Mouse (Mus musculus) intestine, postnatal 0 days (tissue): ENCODE results near the gene Vmn2r40. TPM values are rescaled to one million over a fixed set of nuclear protein-coding genes. Genes with fewer than 3 reads are reported as not detected.
"Not testable (repeated sequence)": the region's sequence is repeated elsewhere in the genome, so short reads cannot be mapped to it uniquely, and the experiment has no call there.

Experiments
- ATAC-seq: fragments of 200-750 bp; cut with Nextera tagmentation; 2 replicates; pipeline ENCODE4 v1.8.0; 2017; ENCODE audit warnings: mild to moderate bottlenecking, moderate TSS enrichment, moderate library complexity
- H3K27ac ChIP-seq: fragments of 300-500 bp; sonication (generic); 2 replicates; pipeline ENCODE4 v1.5.1; 2014; ENCODE audit warnings: mild to moderate bottlenecking, low read depth, low read length, moderate library complexity
- H3K27me3 ChIP-seq: fragments of 300-500 bp; sonication (generic); replicated peaks from 2 replicates; pipeline ENCODE4 v1.6.1; 2014; ENCODE audit warnings: low read length, mixed read lengths; ENCODE audit not compliant: control insufficient read depth, insufficient read depth
- H3K36me3 ChIP-seq: fragments of 300-500 bp; sonication (generic); 2 replicates; pipeline ENCODE4 v1.6.1; 2014; ENCODE audit warnings: mild to moderate bottlenecking, moderate library complexity; ENCODE audit not compliant: control insufficient read depth, insufficient read depth
- H3K4me1 ChIP-seq: fragments of 300-500 bp; sonication (generic); replicated peaks from 2 replicates; pipeline ENCODE4 v1.6.1; 2014; ENCODE audit warnings: antibody characterized with exemption, low read length, mixed read lengths; ENCODE audit not compliant: control insufficient read depth, insufficient read depth
- H3K4me2 ChIP-seq: fragments of 300-500 bp; sonication (generic); replicated peaks from 2 replicates; pipeline ENCODE4 v1.6.1; 2014; ENCODE audit warnings: low read depth, mild to moderate bottlenecking, moderate library complexity
- H3K4me3 ChIP-seq: fragments of 300-500 bp; sonication (generic); 2 replicates; pipeline ENCODE4 v1.5.1; 2014; ENCODE audit warnings: low read depth, low read length
- H3K9ac ChIP-seq: fragments of 300-500 bp; sonication (generic); 2 replicates; pipeline ENCODE4 v1.6.1; 2014; ENCODE audit warnings: mild to moderate bottlenecking, low read depth, low read length
- H3K9me3 ChIP-seq: fragments of 300-500 bp; sonication (generic); 2 replicates; pipeline ENCODE4 v1.6.1; 2016; ENCODE audit warnings: mixed run types; ENCODE audit not compliant: control insufficient read depth
- WGBS: fragments of 180-500 bp; shearing (Covaris S2); extraction: QIAGEN DNeasy Blood & Tissue Kit; methylation state at CpG from one replicate; pipeline ENCODE4 v1.1.7; 2014; 5-methylcytosine and 5-hydroxymethylcytosine counted together
- polyA plus RNA-seq: library from polyadenylated mRNA; unstranded; fragments of >200 nt; fragmentation: Nextera tagmentation; extraction: Ambion mirVana; gene quantifications from 2 replicates; pipeline ENCODE4 v1.2.1, GENCODE M21; 2015

Vmn2r40 gene
- polyA plus RNA-seq = not detected in 2 replicates

- H3K27me3 ChIP-seq, H3K27ac ChIP-seq, H3K9me3 ChIP-seq, H3K9ac ChIP-seq, H3K4me3 ChIP-seq, ATAC-seq, H3K4me1 ChIP-seq, H3K4me2 ChIP-seq, H3K36me3 ChIP-seq: not testable (repeated sequence)
- WGBS = no CpG with 5 or more reads among the region's 1 CpGs
Observed at GRCm38 (mm10) chr7:8931335-8931734, at the start of gene Vmn2r40. Gene Vmn2r40, minus strand, starts transcription at chr7:8931435.

Other genes with a start within 250 kb of the Vmn2r40 start
- gene Vmn2r39, start 99.4 kb upstream of the Vmn2r40 start, polyA plus RNA-seq = not detected in 2 replicates
- gene Vmn2r38, start 166.4 kb upstream of the Vmn2r40 start, polyA plus RNA-seq = not detected in 2 replicates